Mouse (Mus musculus) erythroblast, embryonic 14.5 days (primary cell): ENCODE data around the gene Grid1.

Source experiments
- GATA1 ChIP-seq: IDR thresholded peaks from 2 replicates; pipeline ENCODE4 v1.6.1; 2012; ENCODE audit warnings: low read length, inconsistent platforms, mixed read lengths
- TAL1 ChIP-seq: IDR thresholded peaks from 3 replicates; pipeline ENCODE4 v1.6.1; 2012; ENCODE audit warnings: low read length, inconsistent platforms, mixed read lengths

DNA sequence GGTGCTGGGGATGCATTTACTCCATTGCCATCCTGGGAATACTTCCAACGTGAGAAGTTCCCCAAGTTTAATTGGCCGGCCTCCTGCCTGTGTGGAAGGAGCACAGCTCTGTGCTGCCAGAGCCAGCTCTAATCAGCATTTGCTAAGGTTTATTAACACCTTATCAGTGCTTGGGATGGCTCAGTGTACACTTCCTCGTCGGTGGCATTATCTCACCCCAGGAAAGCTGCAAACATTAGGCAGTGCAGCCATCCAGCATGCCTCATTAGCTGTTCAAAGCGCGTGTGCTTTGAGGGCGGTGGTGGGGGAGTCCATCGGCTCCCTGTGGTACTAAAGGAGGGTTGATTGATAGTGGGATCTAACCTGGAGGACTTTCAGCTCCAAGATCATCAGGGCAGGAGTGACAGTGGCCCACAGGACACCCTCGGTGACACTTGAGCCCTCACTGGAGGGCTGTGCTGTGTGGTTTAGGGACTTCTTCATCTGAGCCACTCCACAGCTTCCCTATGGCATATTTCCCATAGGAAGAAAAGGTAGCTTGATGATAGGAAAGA lies 275.7 kb downstream of the Grid1 start:
- TF ChIP-seq GATA1 (no peak), TAL1 (no peak)
